11 mouse cellular contexts compared by ENCODE assay signal in the genomic region with DNA sequence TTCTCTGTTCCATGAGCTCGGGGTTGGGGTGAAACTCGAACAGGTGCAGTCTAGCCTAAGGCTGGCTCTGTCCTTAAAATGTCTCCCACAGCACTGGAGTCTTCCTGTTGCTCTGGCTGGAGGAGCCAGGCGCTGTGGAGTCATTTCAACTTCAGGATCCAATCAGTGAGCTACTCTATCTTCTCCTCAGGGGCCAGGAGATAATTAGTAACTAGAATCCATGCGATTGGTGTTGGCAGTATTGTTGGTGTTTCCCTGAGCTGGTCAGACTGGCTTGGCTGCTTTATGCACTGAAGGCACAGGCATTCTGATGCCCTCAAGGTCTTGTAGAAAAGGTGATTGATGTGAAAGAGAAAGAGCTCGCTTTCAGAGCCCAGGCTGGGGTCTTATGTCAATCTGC. TPM values are rescaled to one million over a fixed set of nuclear protein-coding genes. Genes with fewer than 3 reads are reported as not detected.
DNase-seq lines count a peak whose midpoint lies in the region; ATAC-seq and TF ChIP-seq lines count a peak whose summit lies in the region.
"Had no signal": no experiment of that assay in that cellular context is flagged by ENCODE, and none has a peak within 500 bp of the region (broad histone marks: within the 10 kb centered on the region; RNA-seq: fewer than 3 reads in every experiment).

No protein-coding gene starts in this region.

- peak overlapping the region; percentile 84 for H3K27ac ChIP-seq in lung, embryonic 14.5 days (ENCODE audit: low read depth)
- H3K27ac ChIP-seq in limb, embryonic 12.5 days, result no peak overlapping the region
- H3K27ac ChIP-seq in stomach, embryonic 15.5 days, result peak overlapping the region; percentile 93
- no peak overlapping the region; the same call in 1 of the 2 replicates for H3K27ac ChIP-seq in thymus, adult 2 months (ENCODE audit: control insufficient read depth, insufficient read depth, low read length)
- H3K27ac ChIP-seq: midbrain, embryonic 15.5 days had no signal

- WGBS in lung, embryonic 14.5 days, result 44% methylated on average over 5 of the region's 5 CpGs
- WGBS in limb, embryonic 12.5 days, result 68% methylated on average over 5 of the region's 5 CpGs
- WGBS in stomach, embryonic 15.5 days, result 40% methylated on average over 5 of the region's 5 CpGs
- WGBS in thymus, adult 2 months, result 89% methylated on average over 5 of the region's 5 CpGs

- H3K36me3 ChIP-seq in lung, embryonic 14.5 days (ENCODE audit: insufficient read depth), result no peaks in the 10 kb centered on the region
- peaks cover 4% of the 10 kb centered on the region; the same call in 1 of the 2 replicates for H3K36me3 ChIP-seq in limb, embryonic 12.5 days
- H3K36me3 ChIP-seq in stomach, embryonic 15.5 days, result no peaks in the 10 kb centered on the region
- no peaks in the 10 kb centered on the region for H3K36me3 ChIP-seq in thymus, adult 2 months (ENCODE audit: control insufficient read depth, insufficient read depth, low read length)
- H3K36me3 ChIP-seq: midbrain, embryonic 15.5 days had no signal

- H3K9me3 ChIP-seq in lung, embryonic 14.5 days (ENCODE audit: low read depth, low read length), result no peaks in the 10 kb centered on the region
- no peaks in the 10 kb centered on the region for H3K9me3 ChIP-seq in limb, embryonic 12.5 days
- H3K9me3 ChIP-seq in stomach, embryonic 15.5 days, result no peaks in the 10 kb centered on the region
- H3K9me3 ChIP-seq: midbrain, embryonic 15.5 days had no signal

- no peak overlapping the region for H3K9ac ChIP-seq in lung, embryonic 14.5 days
- H3K9ac ChIP-seq in limb, embryonic 12.5 days (replicated peaks), result 0 out of 2 replicates have a peak overlapping the region, but pooled peaks have one; percentile 42
- no peak overlapping the region for H3K9ac ChIP-seq in stomach, embryonic 15.5 days
- H3K9ac ChIP-seq: midbrain, embryonic 15.5 days had no signal

- TF ChIP-seq POLR2A in thymus, adult 2 months (IDR thresholded peaks at IDR 0.05; ENCODE audit: control insufficient read depth, extremely low read depth, insufficient read depth, low read length, poor library complexity), result no peak

- peak; percentile 78 for ATAC-seq in lung, embryonic 14.5 days (ENCODE audit: insufficient read depth)
- no peak for ATAC-seq in limb, embryonic 12.5 days (ENCODE audit: insufficient number of reproducible peaks, insufficient read depth, low FRiP score, low TSS enrichment, low read depth)
- peak; percentile 87 for ATAC-seq in stomach, embryonic 15.5 days (ENCODE audit: insufficient read depth, low FRiP score, low read depth)
- no peak for ATAC-seq in megakaryocyte progenitor cell, adult 5-6 weeks (replicated peaks; ENCODE audit: poor library complexity)
- ATAC-seq: midbrain, embryonic 15.5 days had no signal

- peak; percentile 65 for DNase-seq in lung, embryonic 14.5 days
- DNase-seq in lung, postnatal 14 days, result no peak
- peak; percentile 90 for DNase-seq in kidney, adult 11 months
- DNase-seq in thymus, adult 2 months, result no peak
- DNase-seq in right cerebral cortex, postnatal 36 days (ENCODE audit: low spot score in 2 of 2), result no peak
- DNase-seq: cerebellum, adult 11 months; heart, adult 18-20 months had no signal

- no peaks in the 10 kb centered on the region for H3K4me1 ChIP-seq in lung, embryonic 14.5 days (ENCODE audit: insufficient read depth)
- H3K4me1 ChIP-seq in limb, embryonic 12.5 days (replicated peaks), result peaks cover 13% of the 10 kb centered on the region; the same call in 1 of the 2 replicates
- peaks cover 14% of the 10 kb centered on the region; the same call in 1 of the 2 replicates for H3K4me1 ChIP-seq in stomach, embryonic 15.5 days
- H3K4me1 ChIP-seq in thymus, adult 2 months (replicated peaks; ENCODE audit: control insufficient read depth, insufficient read depth, low read length), result no peaks in the 10 kb centered on the region
- H3K4me1 ChIP-seq: midbrain, embryonic 15.5 days had no signal

- H3K27me3 ChIP-seq in lung, embryonic 14.5 days (ENCODE audit: insufficient read depth, low read length), result no peaks in the 10 kb centered on the region
- no peaks in the 10 kb centered on the region for H3K27me3 ChIP-seq in limb, embryonic 12.5 days
- no peaks in the 10 kb centered on the region for H3K27me3 ChIP-seq in stomach, embryonic 15.5 days (replicated peaks)
- H3K27me3 ChIP-seq in thymus, adult 2 months (ENCODE audit: control insufficient read depth, insufficient read depth, low read length), result no peaks in the 10 kb centered on the region
- H3K27me3 ChIP-seq: midbrain, embryonic 15.5 days had no signal

- no peak for TF ChIP-seq CTCF in lung, embryonic 14.5 days (IDR thresholded peaks at IDR 0.05; ENCODE audit: low read depth)
- TF ChIP-seq CTCF in thymus, adult 2 months (IDR thresholded peaks at IDR 0.05; ENCODE audit: borderline replicate concordance, control insufficient read depth, extremely low read depth, insufficient read depth, low read length, poor library complexity), result no peak

- H3K4me3 ChIP-seq in lung, embryonic 14.5 days (ENCODE audit: low read depth, low read length), result peak overlapping the region; percentile 21
- H3K4me3 ChIP-seq in limb, embryonic 12.5 days (replicated peaks), result no peak overlapping the region
- H3K4me3 ChIP-seq in stomach, embryonic 15.5 days (replicated peaks), result peak overlapping the region; percentile 39
- H3K4me3 ChIP-seq in thymus, adult 2 months (ENCODE audit: control insufficient read depth, insufficient read depth, low read length), result no peak overlapping the region
- H3K4me3 ChIP-seq: midbrain, embryonic 15.5 days had no signal

- H3K4me2 ChIP-seq in lung, embryonic 14.5 days, result peak overlapping the region; percentile 39
- H3K4me2 ChIP-seq in limb, embryonic 12.5 days, result no peak overlapping the region
- peak overlapping the region; percentile 47 for H3K4me2 ChIP-seq in stomach, embryonic 15.5 days
- H3K4me2 ChIP-seq: midbrain, embryonic 15.5 days had no signal

RNA-seq across cellular contexts. Expression of a gene that starts 49.5 kb away (rescaled TPM):
- polyA plus RNA-seq in lung, embryonic 14.5 days (2014; fragmentation: Nextera tagmentation; extraction: Ambion mirVana), result 22.4 and 24.2 TPM in 2 replicates
- 28.7 and 29.3 TPM in 2 replicates for polyA plus RNA-seq in limb, embryonic 12.5 days (2016; fragmentation: Nextera tagmentation; extraction: Ambion mirVana)
- 29.9 and 31.7 TPM in 2 replicates for polyA plus RNA-seq in stomach, embryonic 15.5 days (2015; fragmentation: Nextera tagmentation; extraction: Ambion mirVana)
- 12.7 and 13.0 TPM in 2 replicates for polyA plus RNA-seq in thymus, adult 2 months (2012; rRNA removed)
- total RNA-seq in megakaryocyte progenitor cell, adult 5-6 weeks (2015), result 7.4 and 7.7 TPM in 2 replicates
- 7.7 and 14.6 TPM in 2 replicates for total RNA-seq in megakaryocyte progenitor cell, adult 5-6 weeks (2017)

Comparison
In these comparisons a context has a peak if more than half of its experiments do, and no peak if none do; other contexts are left out.
1. DNase-seq: peak in lung, embryonic 14.5 days (single experiment) and kidney, adult 11 months (single experiment); none in lung, postnatal 14 days (single experiment), thymus, adult 2 months (single experiment) and right cerebral cortex, postnatal 36 days (0 of 2).
2. ATAC-seq: peak in lung, embryonic 14.5 days (single experiment) and stomach, embryonic 15.5 days (single experiment); none in limb, embryonic 12.5 days (single experiment) and megakaryocyte progenitor cell, adult 5-6 weeks (single experiment).
3. H3K27ac ChIP-seq: peak in lung, embryonic 14.5 days (single experiment) and stomach, embryonic 15.5 days (single experiment); none in limb, embryonic 12.5 days (single experiment) and thymus, adult 2 months (single experiment).
4. H3K4me3 ChIP-seq: peak in lung, embryonic 14.5 days (single experiment) and stomach, embryonic 15.5 days (single experiment); none in limb, embryonic 12.5 days (single experiment) and thymus, adult 2 months (single experiment).